Comparison of ENCODE assay signal across 8 mouse cellular contexts in the genomic region with DNA sequence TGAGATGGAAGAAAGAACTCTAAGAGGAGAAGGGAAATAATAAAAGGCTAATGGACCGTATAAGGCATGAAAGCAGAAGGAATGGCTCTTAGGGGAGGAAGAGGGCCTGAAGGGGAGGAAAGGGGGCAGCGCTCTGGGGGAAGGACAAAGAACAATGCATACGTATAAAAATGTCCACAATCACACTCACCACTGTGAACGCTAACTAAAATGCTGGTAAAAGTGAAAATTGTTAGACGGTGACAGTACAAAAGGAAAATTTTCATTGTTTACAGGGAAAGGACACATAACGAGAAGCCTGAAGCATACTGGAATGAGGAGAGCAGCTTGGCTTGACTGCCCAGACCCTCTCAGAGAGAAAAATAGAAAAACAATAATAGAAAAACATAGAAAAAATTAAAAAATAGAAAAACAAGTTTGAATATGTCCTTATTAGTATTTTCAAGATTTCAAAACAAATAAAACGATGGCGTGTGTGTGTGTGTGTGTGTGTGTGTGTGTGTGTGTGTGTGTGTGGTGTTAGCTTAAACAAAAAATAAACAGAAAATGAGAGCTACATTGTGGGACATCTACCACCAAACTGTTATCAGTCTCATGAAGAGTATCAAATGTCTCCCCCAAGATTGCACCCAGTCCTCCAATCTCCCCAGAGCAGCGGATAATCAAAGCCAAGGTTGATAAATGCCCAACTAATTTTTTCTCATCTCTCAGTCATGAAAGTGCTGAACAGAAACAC. TPM values are rescaled to one million over a fixed set of nuclear protein-coding genes. Genes with fewer than 3 reads are reported as not detected.
DNase-seq lines count a peak whose midpoint lies in the region; ATAC-seq lines count a peak whose summit lies in the region.

No protein-coding gene starts in this region.

- DNase-seq in neural tube, embryonic 11.5 days (ENCODE audit: low spot score): no peak
- DNase-seq in neural tube, embryonic 10.5 days (ENCODE audit: extremely low spot score, low spot score): no peak
- no peak for DNase-seq in spleen, postnatal 4 days (ENCODE audit: low spot score in 2 of 2)
- DNase-seq in urinary bladder, adult 2 months (ENCODE audit: low spot score): no peak
- DNase-seq in left cerebral cortex, adult 9 months (ENCODE audit: low spot score in 2 of 2): no peak

- H3K4me2 ChIP-seq in neural tube, embryonic 11.5 days (ENCODE audit: low read depth): peak overlapping the region; percentile 20
- peak overlapping the region; percentile 69 for H3K4me2 ChIP-seq in forebrain, embryonic 16.5 days (ENCODE audit: low read length)
- H3K4me2 ChIP-seq in stomach, embryonic 16.5 days (ENCODE audit: low read depth, low read length): peak overlapping the region; percentile 38

- no peaks in the 10 kb centered on the region for H3K9me3 ChIP-seq in neural tube, embryonic 11.5 days (ENCODE audit: control insufficient read depth, low read length)
- H3K9me3 ChIP-seq in forebrain, embryonic 16.5 days (ENCODE audit: control insufficient read depth, low read length): no peaks in the 10 kb centered on the region
- H3K9me3 ChIP-seq in stomach, embryonic 16.5 days (replicated peaks; ENCODE audit: control insufficient read depth, low read length): no peaks in the 10 kb centered on the region

- no peak overlapping the region for H3K4me3 ChIP-seq in neural tube, embryonic 11.5 days (ENCODE audit: low read depth, low read length)
- peak overlapping the region; percentile 47 for H3K4me3 ChIP-seq in forebrain, embryonic 16.5 days (replicated peaks; ENCODE audit: low read length)
- H3K4me3 ChIP-seq in stomach, embryonic 16.5 days (replicated peaks; ENCODE audit: low read length): peak overlapping the region; percentile 16; the same call in 1 of the 2 replicates

- 43% methylated on average over 9 of the region's 9 CpGs for WGBS in neural tube, embryonic 11.5 days
- WGBS in forebrain, embryonic 16.5 days: 12% methylated on average over 9 of the region's 9 CpGs
- 67% methylated on average over 9 of the region's 9 CpGs for WGBS in stomach, embryonic 16.5 days

- H3K4me1 ChIP-seq in neural tube, embryonic 11.5 days (ENCODE audit: control insufficient read depth, insufficient read depth, low read length): no peaks in the 10 kb centered on the region
- H3K4me1 ChIP-seq in forebrain, embryonic 16.5 days (replicated peaks; ENCODE audit: control insufficient read depth, insufficient read depth, low read length): peaks cover 6% of the 10 kb centered on the region
- no peaks in the 10 kb centered on the region for H3K4me1 ChIP-seq in stomach, embryonic 16.5 days (ENCODE audit: control insufficient read depth, insufficient read depth, low read length)

- H3K27me3 ChIP-seq in neural tube, embryonic 11.5 days (ENCODE audit: control insufficient read depth, insufficient read depth, low read length): no peaks in the 10 kb centered on the region
- no peaks in the 10 kb centered on the region for H3K27me3 ChIP-seq in forebrain, embryonic 16.5 days (replicated peaks; ENCODE audit: control insufficient read depth, insufficient read depth, low read length)
- no peaks in the 10 kb centered on the region for H3K27me3 ChIP-seq in stomach, embryonic 16.5 days (ENCODE audit: control insufficient read depth, insufficient read depth, low read length)

- peak overlapping the region; percentile 45 for H3K27ac ChIP-seq in neural tube, embryonic 11.5 days (ENCODE audit: low read depth, low read length)
- peak overlapping the region; percentile 81 for H3K27ac ChIP-seq in forebrain, embryonic 16.5 days (ENCODE audit: low read length)
- no peak overlapping the region for H3K27ac ChIP-seq in stomach, embryonic 16.5 days (ENCODE audit: low read length)

- H3K9ac ChIP-seq in neural tube, embryonic 11.5 days (ENCODE audit: low read length): no peak overlapping the region
- peak overlapping the region; percentile 46 for H3K9ac ChIP-seq in forebrain, embryonic 16.5 days (replicated peaks; ENCODE audit: low read depth, low read length)
- H3K9ac ChIP-seq in stomach, embryonic 16.5 days (ENCODE audit: low read length): no peak overlapping the region

- ATAC-seq in neural tube, embryonic 11.5 days (ENCODE audit: insufficient read depth, low FRiP score, low TSS enrichment): peak; percentile 55
- no peak for ATAC-seq in forebrain, embryonic 16.5 days
- ATAC-seq in megakaryocyte, adult 5-6 weeks (ENCODE audit: poor library complexity, severe bottlenecking): peak; percentile 6; the same call in 1 of the 2 replicates
- ATAC-seq in stomach, embryonic 16.5 days (ENCODE audit: insufficient read depth, low FRiP score): no peak

- H3K36me3 ChIP-seq in neural tube, embryonic 11.5 days (ENCODE audit: control insufficient read depth, insufficient read depth, low read length): no peaks in the 10 kb centered on the region
- H3K36me3 ChIP-seq in forebrain, embryonic 16.5 days (ENCODE audit: control insufficient read depth, insufficient read depth): no peaks in the 10 kb centered on the region
- no peaks in the 10 kb centered on the region for H3K36me3 ChIP-seq in stomach, embryonic 16.5 days (ENCODE audit: control insufficient read depth, insufficient read depth, low read length)

RNA-seq across cellular contexts. Expression of a gene that starts 39.7 kb away (rescaled TPM):
- 1.4 and 2.2 TPM in 2 replicates for polyA plus RNA-seq in neural tube, embryonic 11.5 days (2014; fragmentation: Nextera tagmentation; extraction: Ambion mirVana)
- polyA plus RNA-seq in forebrain, embryonic 16.5 days (2015; fragmentation: Nextera tagmentation; extraction: Ambion mirVana): 0.61 and 1.1 TPM in 2 replicates
- 547 TPM in 2 replicates for total RNA-seq in megakaryocyte, adult 5-6 weeks (2015)
- 704 and 786 TPM in 2 replicates for total RNA-seq in megakaryocyte, adult 5-6 weeks (2017)
- polyA plus RNA-seq in stomach, embryonic 16.5 days (2015; fragmentation: Nextera tagmentation; extraction: Ambion mirVana): 5.9 and 6.5 TPM in 2 replicates
- 11.8 and 12.3 TPM in 2 replicates for polyA plus RNA-seq in urinary bladder, adult 2 months (2012; rRNA removed)

Comparison
In these comparisons a context has a peak if more than half of its experiments do, and no peak if none do; other contexts are left out.
1. ATAC-seq: peak in neural tube, embryonic 11.5 days (single experiment) and megakaryocyte, adult 5-6 weeks (single experiment); none in forebrain, embryonic 16.5 days (single experiment) and stomach, embryonic 16.5 days (single experiment).
2. Peak in every context shown above with its lines, with median percentiles within 50 percentile points of each other: H3K4me2 ChIP-seq.